Mouse (Mus musculus): ENCODE measurements around the gene Myl3.

The Myl3 gene

DNA sequence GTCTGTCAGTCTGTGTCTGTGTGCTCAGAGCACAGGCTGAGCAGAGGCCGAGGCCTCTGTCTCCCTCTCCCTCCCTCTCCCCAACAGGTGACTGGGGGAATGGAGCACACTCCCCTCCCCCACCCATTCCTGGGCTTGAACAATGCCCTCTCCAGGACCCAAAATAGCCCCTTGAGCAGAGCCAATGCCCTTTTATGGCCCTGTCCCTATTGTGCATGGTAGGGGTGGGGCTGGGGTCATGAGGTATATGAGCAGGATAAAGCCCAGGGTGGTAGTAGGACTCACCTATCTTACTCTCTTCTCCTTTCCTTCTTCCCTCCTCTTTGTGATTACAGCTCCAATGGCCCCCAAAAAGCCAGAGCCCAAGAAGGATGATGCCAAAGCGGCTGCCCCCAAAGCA, 21.7 kb downstream of the Myl3 start:
- no peak for DNase-seq (ENCODE audit: low spot score)

DNA sequence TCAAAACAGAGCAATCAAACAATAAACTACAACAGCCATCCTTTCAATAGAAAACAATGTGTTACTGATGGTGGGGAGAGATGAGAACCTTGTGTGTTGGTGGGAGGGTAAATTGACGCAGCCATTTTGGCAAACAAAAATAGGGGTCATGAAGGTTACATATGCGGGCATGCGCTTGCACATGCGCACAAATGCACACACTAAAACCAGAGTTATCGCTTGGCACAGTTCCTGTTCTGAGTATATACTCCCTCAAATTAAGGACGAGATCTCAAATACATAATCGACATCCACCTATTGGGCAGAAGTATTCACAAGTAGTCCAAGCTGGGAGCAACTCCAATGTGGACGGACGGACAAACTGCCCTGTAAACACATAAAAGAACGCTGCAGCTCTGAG, 30.7 kb downstream of the Myl3 start:
- DNase-seq (ENCODE audit: low spot score) = no peak

DNA sequence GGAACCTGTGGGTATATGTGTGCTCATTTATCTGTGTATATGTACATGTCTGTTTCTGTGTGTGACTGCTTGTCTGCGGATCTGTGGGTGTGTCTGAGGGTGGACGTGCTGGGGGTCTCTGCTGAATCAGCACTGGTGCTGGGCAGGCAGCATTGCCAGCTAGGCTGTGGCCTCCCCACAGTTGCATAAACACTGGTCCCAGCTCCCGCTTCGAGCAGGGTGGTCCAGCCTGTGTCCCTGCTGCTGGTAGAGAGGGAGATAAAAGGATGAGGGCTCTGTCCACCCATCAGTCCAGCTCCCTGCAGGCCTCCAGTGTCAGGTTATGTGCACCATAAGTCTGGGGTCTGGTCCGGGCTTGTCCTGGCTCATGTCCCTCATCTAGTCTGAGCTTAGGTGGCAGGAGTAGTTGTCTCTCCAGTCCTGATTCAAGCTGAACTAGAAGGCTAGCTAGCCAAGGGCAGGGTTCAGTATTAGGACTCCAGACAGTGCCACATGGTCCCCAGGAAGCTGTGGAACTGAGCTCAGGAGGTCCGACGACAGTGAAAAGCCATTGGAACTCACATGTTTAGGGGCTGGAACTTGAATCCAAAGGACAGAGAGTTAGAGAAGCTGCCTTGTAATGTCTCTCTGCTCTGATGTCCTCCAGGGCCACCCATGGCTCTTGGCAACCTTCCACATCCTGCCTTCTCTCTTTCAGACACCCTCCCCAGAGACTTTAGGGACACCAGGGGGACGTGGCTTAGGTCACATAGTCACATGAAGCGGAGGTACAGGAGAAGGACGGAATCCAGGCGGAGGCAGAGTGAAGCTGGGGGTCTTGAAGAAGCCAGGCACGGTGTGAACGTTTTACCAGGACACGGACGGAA, 33.0 kb downstream of the Myl3 start:
- DNase-seq (ENCODE audit: low spot score) = no peak

DNA sequence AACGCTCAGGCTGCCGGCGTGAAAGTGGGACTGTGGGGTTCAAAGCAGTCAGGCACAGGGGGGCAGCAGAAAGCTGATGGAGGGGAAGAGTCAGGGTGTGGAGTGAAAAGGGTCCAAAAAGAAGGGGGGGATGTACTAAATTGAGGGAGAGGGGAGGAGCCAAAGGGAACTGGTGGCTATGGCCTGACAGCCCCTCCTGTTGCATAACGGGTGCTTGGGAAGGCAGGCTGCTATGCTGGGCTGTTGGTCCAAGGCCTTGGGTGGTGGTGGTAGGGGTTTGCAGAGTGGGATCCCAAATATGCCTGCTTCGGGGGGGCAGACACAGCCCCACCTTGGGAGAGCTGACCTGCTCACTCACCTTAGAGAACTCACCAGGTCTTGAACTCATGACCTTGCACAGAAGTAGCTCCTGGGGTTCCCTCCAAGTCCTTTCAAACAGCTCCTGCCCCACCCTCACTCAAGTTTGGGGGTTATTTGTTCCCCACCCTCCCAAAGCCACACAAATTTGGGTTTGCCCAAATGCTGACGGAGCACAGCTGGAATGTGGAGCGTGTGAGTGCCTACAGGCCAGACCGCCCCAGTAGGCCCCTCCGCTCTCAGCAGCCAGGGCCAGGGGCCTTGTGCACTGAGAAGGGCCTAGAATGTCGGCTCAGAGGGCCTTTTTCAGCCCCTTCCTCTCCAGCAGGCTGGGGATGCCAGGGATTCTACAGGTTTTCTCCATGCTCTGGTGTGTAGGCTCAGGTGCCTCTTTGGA, 33.8 kb downstream of the Myl3 start:
- no peak for DNase-seq (ENCODE audit: low spot score)

DNA sequence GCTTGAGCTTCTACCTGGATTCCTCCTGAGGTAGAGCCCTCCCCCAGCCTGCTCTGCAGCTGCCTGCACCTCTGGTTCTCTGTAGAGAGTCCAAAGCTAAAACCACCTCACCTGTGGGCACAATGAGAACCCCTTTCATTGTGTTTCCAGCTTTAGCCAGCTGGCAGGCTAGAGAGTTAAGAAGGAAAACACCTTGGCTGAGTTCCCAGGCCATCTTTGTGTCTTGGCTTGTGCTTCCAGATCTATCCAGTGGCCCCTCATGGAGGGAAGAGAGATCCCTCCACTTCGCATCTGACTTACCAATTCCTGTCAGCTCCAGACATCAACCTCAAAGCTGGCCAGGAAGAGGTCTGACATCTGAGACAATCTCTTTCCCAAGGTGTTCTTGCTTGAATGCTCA, 36.4 kb downstream of the Myl3 start:
- no peak for DNase-seq (ENCODE audit: low spot score)

DNA sequence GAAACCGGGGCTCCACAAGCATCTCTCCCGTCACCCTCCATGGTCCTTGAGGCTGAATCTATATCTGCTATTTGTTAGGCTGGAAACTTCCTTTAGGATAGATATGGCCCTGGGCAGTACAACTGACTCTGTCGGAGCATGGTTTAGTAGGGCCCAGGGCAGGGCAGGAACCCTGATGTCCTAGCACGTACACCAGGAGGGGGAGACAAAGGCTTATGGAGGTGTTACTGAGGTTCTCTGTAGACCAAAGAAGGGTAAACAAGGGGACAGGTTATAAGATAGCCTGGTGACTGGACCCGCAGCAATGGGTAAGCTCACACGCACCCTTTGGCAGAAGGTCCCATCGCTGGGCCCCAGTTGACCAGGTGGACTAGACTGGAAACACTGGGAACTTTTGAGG, 36.9 kb downstream of the Myl3 start:
- no peak for DNase-seq (ENCODE audit: low spot score)

DNA sequence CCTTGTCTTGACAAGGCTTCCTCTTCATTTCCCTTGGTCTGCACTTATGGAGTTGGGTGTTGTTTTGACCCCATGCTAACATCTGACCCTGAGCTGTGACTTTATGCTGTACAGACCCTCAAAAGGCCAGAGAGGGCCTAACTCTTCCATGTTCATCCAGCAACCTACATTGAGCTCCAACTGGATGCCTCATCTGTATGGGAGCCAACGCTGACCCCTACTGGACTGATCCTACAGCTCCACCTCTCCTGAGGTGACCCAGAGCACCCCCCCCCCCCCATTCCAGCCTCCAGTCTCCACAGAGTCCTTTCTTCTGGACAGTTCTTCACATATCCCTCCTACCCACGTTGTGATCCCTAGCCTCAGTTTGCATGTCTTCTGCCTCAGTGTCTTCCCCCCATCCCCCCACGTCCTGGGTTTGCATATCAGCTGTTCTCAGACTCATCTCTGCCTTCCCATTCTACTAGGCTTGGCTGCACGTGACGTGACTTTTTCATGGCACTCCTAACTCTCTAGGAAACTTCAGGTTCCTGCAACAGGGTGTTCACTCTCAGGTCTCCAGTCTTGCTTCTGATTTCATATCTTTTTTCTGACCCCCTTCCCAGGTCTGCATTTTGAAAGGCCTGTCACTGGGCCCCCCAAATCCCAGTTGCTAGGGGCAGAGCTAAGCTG, 37.7 kb downstream of the Myl3 start:
- DNase-seq (ENCODE audit: low spot score) = no peak

DNA sequence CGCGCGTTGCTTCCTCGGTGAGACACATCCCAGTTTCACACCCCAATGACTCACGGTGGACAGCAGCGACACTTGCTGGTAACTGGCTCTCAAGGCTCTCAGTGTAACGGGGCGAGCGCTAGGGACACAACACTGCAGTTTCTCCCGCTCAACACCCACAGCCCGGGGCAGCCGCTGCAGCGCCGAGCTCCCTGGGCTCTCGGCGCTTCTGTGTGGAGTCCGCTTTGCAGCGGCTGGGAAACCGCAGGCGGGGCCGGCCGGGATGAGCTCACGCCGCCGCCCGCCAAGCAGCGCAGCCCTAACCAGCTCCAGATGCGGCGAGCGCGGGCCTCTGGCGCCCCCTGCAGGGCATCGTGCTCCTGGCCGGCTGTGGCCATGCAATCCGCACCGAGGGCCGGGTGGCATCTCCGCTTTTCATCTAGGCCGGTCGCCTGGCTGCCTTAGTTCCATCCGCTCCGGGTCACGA, 39.6 kb downstream of the Myl3 start:
- DNase-seq (ENCODE audit: low spot score) = peak; percentile 71

DNA sequence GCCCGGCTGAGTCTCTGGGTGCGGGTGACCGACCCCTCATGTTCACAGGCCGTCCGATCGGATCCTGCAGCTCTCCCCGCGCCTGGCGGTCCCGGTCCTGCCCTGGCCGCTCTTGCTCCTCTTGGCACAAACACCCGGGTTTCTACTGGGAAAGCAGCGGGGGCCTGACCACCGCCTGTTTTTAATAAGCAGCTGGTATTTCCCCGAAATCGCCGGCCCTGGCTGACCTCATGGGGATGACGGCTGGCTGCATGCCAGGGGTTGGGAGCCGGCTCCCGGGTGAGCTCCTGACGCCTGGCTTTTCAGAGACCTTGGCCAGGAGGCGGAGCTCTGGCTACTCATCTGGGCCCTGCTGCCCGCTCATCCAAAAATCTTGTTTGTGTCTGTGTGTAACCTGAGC, 40.1 kb downstream of the Myl3 start:
- DNase-seq (ENCODE audit: low spot score) = no peak

DNA sequence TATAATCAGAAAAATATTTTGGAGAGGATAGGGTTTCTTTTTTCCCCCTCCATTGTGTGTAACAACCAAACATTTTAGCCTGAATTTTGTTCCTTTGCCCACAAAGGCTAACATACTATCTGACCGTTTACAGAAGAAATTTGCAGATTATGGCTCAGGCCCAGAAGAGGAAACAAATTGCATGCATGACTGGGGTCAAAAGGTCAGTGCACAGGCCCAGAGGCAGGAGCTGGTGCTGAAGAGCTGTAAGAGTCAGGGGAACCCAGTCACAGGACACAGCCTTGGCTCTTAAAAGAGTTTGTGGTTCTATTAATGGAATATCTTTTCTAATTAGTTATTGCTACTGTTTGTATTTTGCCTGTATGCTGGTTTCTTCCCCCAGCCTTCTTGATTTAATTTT, 42.0 kb downstream of the Myl3 start:
- DNase-seq (ENCODE audit: low spot score) = no peak

DNA sequence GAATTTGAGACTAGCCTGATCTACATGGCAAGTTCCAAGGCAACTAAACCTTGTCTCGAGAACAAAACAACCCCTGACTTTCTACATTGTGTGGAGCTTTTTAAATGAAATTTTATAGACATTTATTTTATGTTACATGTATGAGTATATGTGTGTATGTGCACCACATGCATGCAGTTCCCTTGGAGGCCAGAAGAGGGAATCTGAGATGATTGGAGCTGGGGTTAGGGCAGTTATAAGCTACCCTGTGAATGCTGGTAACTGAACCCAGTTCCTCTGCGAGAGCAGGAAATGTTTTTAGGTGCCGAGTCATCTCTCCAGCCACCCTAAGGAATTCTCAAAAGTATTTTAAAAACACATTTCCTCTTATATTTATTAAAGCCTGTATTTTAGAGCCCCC, 46.5 kb downstream of the Myl3 start:
- no peak for DNase-seq (ENCODE audit: low spot score)

DNA sequence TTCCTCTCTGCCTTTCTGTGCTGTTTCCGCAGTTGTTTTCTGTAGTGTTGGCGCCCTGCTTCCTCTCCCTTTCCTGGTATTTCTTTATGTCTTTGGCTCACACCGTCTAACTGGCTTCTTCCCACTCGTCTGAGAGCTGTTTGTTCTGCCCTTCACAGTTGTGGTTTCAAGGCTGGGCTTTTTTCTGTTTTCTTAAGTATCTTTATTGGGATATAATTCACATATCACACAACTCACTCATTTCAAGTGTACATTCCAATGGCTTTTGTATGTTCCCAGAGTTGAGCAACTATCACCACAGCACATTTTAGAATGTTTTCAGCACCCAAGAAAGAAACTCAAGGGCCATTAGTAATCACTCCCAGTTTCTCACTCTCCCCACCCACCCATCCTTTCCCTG, 48.8 kb downstream of the Myl3 start:
- no peak for DNase-seq (ENCODE audit: low spot score)

DNA sequence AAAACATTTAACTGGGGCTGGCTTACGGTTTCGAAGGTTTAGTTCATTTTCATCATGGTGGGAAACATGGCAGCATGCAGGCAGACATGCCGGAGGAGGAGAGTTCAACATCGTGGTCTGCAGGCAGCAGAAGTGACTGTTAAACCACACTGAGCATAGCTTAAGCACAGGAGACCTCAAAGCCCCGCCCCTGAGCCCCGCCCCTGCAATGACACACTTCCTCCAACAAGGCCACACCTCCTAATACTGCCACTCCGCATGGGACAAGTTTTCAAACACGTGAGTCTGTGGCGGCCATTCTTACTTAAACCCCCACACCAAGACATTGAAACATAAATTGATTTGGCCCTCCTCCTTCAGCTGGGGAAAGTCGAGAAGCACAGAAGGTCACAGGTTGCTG, 55.4 kb downstream of the Myl3 start:
- no peak for DNase-seq (ENCODE audit: low spot score)

DNA sequence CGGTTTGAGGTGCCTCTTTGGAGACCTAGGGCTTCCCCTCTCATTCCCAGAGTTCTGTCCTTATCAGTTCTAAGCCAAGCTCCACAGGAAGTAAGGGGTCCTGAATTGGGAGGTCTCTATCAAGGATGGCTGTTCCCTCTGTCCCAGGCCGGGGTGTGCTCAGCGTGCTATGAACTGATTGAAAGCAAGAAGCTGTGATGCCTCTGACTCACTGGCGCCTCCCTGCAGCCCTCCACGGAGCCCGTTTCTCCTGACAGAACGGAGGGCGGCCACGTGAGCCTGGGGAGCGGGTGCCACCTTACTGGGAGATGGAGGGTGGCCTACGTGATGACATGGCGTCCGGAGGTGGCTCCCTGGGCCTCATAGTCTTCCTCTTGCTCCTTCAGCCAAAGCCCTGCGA, 56.2 kb downstream of the Myl3 start, which contains the start of gene Prss42:
Gene Prss42, plus strand, starts transcription at position 301 of the 400 bp plus-strand sequence.
- no peak for DNase-seq (ENCODE audit: low spot score)

DNA sequence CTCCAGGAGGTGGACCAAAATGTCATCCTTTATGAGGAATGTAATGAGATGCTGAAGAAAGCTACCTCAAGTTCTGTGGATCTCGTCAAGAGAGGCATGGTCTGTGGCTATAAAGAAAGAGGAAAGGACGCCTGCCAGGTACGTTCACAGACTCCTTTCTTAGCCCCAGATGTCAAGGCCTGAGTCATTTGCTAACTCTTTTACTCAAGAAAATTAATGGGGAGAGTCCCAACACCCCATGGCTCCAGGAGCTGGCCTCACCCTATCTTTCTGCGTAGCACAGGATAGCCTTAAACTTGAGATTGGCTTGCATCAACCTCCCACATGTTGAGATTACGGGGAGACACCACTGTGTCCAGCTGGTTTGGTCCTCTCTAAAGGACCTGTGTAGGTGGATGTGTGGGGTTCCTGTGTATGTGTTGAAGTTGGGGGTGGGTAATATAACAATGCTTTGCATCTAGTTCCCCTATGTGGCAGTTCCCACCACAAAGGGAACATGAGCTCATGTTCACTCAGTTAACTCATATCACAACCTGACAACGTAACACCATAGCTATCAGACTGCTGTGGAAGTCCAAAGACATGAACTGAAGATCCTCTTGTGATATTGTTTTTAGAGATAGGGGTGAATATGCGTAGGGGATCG, 59.3 kb downstream of the Myl3 start:
- DNase-seq (ENCODE audit: low spot score) = no peak

DNA sequence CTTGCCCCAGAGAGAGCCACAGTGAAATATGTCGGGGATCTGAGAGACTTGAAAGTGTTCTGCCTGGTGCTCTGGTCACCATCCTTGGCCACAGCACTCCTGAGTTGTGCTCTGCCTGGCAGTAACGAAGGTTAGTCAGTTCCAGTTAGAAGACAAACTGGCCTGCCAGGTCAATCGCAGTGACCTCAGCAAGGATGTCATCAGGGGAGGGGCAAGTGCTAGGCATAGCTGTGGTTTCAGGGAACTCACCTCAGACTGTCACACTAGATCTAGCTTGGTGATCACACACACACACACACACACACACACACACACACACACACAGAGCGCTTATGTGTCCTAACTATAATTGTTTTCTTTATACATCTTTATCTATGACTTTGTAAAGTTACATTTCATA, 61.6 kb downstream of the Myl3 start:
- no peak for DNase-seq (ENCODE audit: low spot score)

DNA sequence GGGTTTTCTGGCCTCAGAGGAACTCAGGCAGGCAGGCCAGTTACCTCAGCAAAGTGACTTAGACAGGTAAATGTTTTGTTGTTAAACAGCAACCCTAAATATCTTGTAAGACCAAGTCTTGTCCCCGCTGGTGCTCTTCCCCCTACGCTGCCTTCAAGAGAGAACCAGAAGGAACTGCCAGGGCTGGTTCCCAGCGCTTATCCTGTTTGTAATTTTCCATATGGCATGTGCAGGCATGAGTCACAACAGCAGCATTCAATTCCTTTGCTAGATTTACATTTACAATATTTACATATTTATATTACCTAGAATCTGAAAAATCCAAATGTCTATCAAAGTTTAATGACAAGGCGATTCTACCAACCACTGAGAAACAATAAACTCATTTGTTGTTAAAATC, 68.4 kb downstream of the Myl3 start:
- no peak for DNase-seq (ENCODE audit: low spot score)

DNA sequence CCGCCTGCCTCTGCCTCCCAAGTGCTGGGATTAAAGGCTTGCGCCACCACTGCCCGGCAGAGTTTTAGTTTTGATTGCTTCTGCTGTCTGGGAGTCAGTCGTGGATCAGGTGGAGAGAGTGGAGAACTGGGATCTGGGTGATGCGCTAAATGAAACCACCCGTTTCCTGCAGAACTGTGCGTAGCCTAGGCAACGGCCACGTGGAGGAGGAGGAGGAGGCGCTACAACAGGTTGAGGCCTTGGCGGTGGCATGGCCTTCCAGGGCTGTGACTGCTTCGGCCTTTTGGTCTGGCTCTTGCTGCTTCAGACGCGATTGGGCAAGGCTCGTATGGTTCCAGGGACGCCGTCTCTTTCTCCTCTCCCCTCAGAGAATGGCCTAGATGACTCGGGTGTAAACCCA, 72.1 kb downstream of the Myl3 start, which contains the start of gene Prss44:
Gene Prss44, plus strand, starts transcription at position 206 of the 400 bp plus-strand sequence.
- no peak for DNase-seq (ENCODE audit: low spot score)
